Mouse (Mus musculus) spleen, adult 2 months (tissue): ENCODE data around the gene Vstm5.

Experiments used
- CTCF ChIP-seq: fragments of 200-500 bp; IDR thresholded peaks from 2 replicates; pipeline ENCODE4 v1.5.1; 2011; ENCODE audit warnings: mild to moderate bottlenecking, inconsistent platforms; ENCODE audit not compliant: insufficient read depth, insufficient read length, insufficient replicate concordance; ENCODE audit errors: extremely low read depth
- POLR2A ChIP-seq: fragments of 200-500 bp; IDR thresholded peaks from 2 replicates; pipeline ENCODE4 v1.6.1; 2011; ENCODE audit warnings: low read depth, low read length, inconsistent platforms

GRCm38 (mm10) chr9:15239042-15239925, at the start of gene Vstm5:
- TF ChIP-seq CTCF (no peak), POLR2A (no peak)
